Mouse (Mus musculus): ENCODE results near the gene Pcbp4. TPM values are rescaled to one million over a fixed set of nuclear protein-coding genes. Genes with fewer than 3 reads are reported as not detected.

Pcbp4 gene
- polyA plus RNA-seq, 1 experiment from 2014 or later, result 117 TPM

DNA sequence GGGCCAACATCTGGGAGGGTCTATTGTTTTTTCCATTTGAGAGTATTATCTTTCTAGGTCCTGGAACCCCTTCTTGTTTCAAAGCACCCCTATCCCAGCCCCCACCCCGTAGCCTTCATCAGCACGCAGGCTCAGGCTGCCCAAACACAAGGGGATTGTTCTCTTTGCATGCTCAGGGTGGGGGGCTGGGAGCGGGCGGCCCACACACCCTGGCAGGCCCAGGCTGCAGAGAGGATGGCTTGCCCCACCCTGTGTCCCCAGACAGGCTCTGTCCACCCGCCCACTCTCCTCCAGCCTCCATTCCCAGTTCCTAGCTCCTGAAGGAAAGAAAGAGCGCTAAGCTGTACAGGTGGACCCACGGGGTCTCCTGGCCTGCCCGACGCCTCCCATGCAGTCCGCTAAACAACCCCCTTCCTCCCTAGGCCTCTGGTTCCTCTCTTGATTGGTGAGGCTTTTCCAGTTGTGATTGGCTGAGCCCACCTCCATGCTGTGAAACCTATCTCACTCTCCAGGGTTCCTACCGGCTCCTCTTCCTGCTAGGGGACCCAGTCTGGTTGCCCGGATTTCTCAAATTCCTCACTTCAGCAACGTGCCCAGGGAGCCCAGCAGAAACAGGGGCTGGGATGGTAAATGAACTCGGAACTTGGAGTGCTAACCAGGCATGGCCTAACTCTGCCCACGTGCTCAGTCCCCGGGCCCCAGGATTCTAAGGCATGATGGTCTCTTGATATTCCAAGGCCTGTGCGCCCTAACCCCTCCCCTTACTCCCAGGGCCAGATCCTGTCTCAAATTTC is 2.0 kb downstream of the Pcbp4 start:
- no peak; the same call in 1 of the 2 replicates for ATAC-seq (ENCODE audit: insufficient number of reproducible peaks, low FRiP score, low TSS enrichment, low read depth)
- Histone ChIP-seq H3K4me1 (peaks cover 77% of the 10 kb centered on the region), H3K9ac (peak overlapping the region; percentile 60), H3K27ac (replicated peaks) (peak overlapping the region; percentile 90), H3K4me2 (replicated peaks) (peak overlapping the region; percentile 89), H3K36me3 (no peaks in the 10 kb centered on the region), H3K27me3 (no peaks in the 10 kb centered on the region), H3K4me3 (replicated peaks) (peak overlapping the region; percentile 70), H3K9me3 (replicated peaks) (no peaks in the 10 kb centered on the region)
- WGBS, result 3% methylated on average over 17 of the region's 17 CpGs

DNA sequence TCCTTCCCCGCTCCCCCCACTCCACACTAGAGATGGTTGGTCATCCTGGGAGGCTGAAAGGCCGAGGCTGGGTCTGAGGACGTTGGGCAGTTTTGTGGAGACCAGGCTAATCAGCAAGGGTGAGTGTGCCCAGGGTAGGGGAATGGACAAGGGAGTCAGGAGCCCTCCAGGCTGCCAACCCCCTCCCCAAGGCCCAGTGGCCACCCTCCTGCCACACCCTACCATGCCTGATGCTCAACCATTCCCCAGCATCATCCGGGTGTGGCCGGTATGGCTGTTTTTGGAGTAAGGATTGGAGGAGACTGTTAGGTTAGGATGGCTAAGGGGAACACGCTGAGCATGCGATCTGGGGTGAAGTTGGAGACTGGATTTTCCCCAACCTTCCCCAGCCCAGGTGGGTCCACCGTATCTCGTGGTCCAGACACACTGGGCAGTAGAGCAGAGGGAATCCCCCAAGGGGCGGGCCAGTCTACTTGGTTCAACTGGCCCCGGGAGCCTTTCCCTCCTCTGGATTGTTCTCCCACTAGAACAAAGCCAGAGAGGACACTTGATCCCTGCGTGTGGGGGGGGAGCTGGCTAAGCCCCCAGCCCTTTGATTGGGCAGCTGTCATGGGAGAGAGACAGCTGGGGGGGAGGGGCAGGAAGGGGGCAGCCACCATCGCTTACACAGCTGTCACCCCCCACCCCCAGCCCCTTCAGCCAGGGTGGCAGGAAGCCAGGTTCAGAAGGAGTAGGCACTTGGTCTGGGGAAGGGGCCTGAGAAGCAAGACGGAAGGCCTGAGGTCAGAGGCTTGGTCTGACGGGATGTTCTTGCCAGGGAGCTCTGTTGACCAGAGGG is 3.5 kb downstream of the Pcbp4 start:
- Histone ChIP-seq H3K4me2 (replicated peaks) (peak overlapping the region; percentile 89), H3K4me3 (replicated peaks) (peak overlapping the region; percentile 70), H3K27ac (replicated peaks) (peak overlapping the region; percentile 90), H3K9ac (no peak overlapping the region), H3K36me3 (peaks cover 7% of the 10 kb centered on the region), H3K27me3 (no peaks in the 10 kb centered on the region), H3K4me1 (peaks cover 62% of the 10 kb centered on the region), H3K9me3 (replicated peaks) (no peaks in the 10 kb centered on the region)
- 31% methylated on average over 15 of the region's 15 CpGs for WGBS
- ATAC-seq (ENCODE audit: insufficient number of reproducible peaks, low FRiP score, low TSS enrichment, low read depth), result peak; percentile 5; the same call in 1 of the 2 replicates

GRCm38 (mm10) chr9:106457163-106457559 is 4.1 kb downstream of the Pcbp4 start:
- Histone ChIP-seq H3K27ac (replicated peaks) (peak overlapping the region; percentile 90), H3K4me1 (peaks cover 56% of the 10 kb centered on the region), H3K4me3 (replicated peaks) (peak overlapping the region; percentile 70; the same call in 1 of the 2 replicates), H3K27me3 (no peaks in the 10 kb centered on the region), H3K9me3 (replicated peaks) (no peaks in the 10 kb centered on the region), H3K36me3 (peaks cover 13% of the 10 kb centered on the region), H3K9ac (0 out of 2 replicates have a peak overlapping the region, but pooled peaks have one; percentile 6), H3K4me2 (replicated peaks) (peak overlapping the region; percentile 89; the same call in 1 of the 2 replicates)
- ATAC-seq (ENCODE audit: insufficient number of reproducible peaks, low FRiP score, low TSS enrichment, low read depth), result no peak
- WGBS, result 53% methylated on average over 9 of the region's 9 CpGs

DNA sequence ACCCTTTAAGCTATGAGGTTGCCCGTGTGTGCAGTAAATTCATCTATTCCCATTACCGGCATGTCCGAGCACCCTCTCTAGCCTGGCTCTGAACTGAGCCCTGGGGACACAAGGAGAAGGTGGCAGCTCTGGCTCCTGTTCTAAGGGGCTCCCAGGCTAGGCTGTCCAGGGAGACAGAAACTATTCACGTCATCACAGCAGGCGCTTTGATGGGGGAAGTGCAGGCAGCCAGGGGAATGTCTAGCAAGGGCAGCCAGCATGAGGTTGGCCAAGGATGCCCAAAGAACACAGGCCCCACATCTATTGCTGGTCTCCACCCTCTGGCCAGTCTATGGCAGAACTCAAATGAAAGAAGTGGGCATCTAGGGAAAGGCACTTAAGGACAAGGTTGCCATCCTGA is 4.8 kb downstream of the Pcbp4 start:
- no peak for ATAC-seq (ENCODE audit: insufficient number of reproducible peaks, low FRiP score, low TSS enrichment, low read depth)
- peaks cover 49% of the 10 kb centered on the region for H3K4me1 ChIP-seq
- H3K9me3 ChIP-seq (replicated peaks), result no peaks in the 10 kb centered on the region
- no peak overlapping the region for H3K4me3 ChIP-seq (replicated peaks)
- no peak overlapping the region for H3K9ac ChIP-seq
- no peak overlapping the region for H3K27ac ChIP-seq (replicated peaks)
- no peak overlapping the region for H3K4me2 ChIP-seq (replicated peaks)
- WGBS, result 67% methylated on average over 5 of the region's 5 CpGs
- H3K36me3 ChIP-seq, result peaks cover 18% of the 10 kb centered on the region
- no peaks in the 10 kb centered on the region for H3K27me3 ChIP-seq

GRCm38 (mm10) chr9:106459946-106460345 is 6.9 kb downstream of the Pcbp4 start:
- H3K4me2 ChIP-seq (replicated peaks), result no peak overlapping the region
- H3K27ac ChIP-seq (replicated peaks), result no peak overlapping the region
- WGBS, result 77% methylated on average over 15 of the region's 15 CpGs
- H3K9ac ChIP-seq, result no peak overlapping the region
- peaks cover 5% of the 10 kb centered on the region; the same call in 1 of the 2 replicates for H3K27me3 ChIP-seq
- no peaks in the 10 kb centered on the region for H3K9me3 ChIP-seq (replicated peaks)
- H3K4me3 ChIP-seq (replicated peaks), result no peak overlapping the region
- no peak for ATAC-seq (ENCODE audit: insufficient number of reproducible peaks, low FRiP score, low TSS enrichment, low read depth)
- H3K4me1 ChIP-seq, result peaks cover 42% of the 10 kb centered on the region
- H3K36me3 ChIP-seq, result peaks cover 27% of the 10 kb centered on the region

- peaks cover 42% of the 10 kb centered on the region for H3K4me1 ChIP-seq
- no peak overlapping the region for H3K4me3 ChIP-seq (replicated peaks)
- peaks cover 27% of the 10 kb centered on the region for H3K36me3 ChIP-seq
- no peak for ATAC-seq (ENCODE audit: insufficient number of reproducible peaks, low FRiP score, low TSS enrichment, low read depth)
- H3K9me3 ChIP-seq (replicated peaks), result no peaks in the 10 kb centered on the region
- no peak overlapping the region for H3K9ac ChIP-seq
- H3K27me3 ChIP-seq, result peaks cover 5% of the 10 kb centered on the region; the same call in 1 of the 2 replicates
- no peak overlapping the region for H3K27ac ChIP-seq (replicated peaks)
- H3K4me2 ChIP-seq (replicated peaks), result no peak overlapping the region
- 66% methylated on average over 18 of the region's 18 CpGs for WGBS
Measured at GRCm38 (mm10) chr9:106460401-106461025, 7.4 kb downstream of the Pcbp4 start.

DNA sequence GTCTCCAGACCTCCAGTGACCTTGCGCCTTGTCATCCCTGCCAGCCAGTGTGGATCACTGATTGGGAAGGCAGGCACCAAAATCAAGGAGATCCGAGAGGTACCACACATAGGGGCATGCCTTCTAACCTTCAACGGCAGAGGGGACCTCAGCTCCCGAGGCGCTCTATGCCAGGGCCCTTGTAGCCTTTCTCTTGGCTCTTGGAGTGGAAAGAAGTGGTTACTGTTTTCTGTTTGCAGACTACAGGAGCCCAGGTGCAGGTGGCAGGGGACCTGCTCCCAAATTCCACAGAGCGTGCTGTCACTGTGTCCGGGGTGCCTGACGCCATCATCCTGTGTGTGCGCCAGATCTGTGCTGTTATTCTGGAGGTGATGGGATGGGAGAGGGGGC is 7.9 kb downstream of the Pcbp4 start:
- Histone ChIP-seq H3K27ac (replicated peaks) (no peak overlapping the region), H3K36me3 (peaks cover 27% of the 10 kb centered on the region), H3K4me1 (peaks cover 42% of the 10 kb centered on the region), H3K9ac (no peak overlapping the region), H3K9me3 (replicated peaks) (no peaks in the 10 kb centered on the region), H3K4me2 (replicated peaks) (no peak overlapping the region), H3K27me3 (peaks cover 5% of the 10 kb centered on the region; the same call in 1 of the 2 replicates), H3K4me3 (replicated peaks) (no peak overlapping the region)
- WGBS, result 85% methylated on average over 9 of the region's 9 CpGs
- ATAC-seq (ENCODE audit: insufficient number of reproducible peaks, low FRiP score, low TSS enrichment, low read depth), result no peak

DNA sequence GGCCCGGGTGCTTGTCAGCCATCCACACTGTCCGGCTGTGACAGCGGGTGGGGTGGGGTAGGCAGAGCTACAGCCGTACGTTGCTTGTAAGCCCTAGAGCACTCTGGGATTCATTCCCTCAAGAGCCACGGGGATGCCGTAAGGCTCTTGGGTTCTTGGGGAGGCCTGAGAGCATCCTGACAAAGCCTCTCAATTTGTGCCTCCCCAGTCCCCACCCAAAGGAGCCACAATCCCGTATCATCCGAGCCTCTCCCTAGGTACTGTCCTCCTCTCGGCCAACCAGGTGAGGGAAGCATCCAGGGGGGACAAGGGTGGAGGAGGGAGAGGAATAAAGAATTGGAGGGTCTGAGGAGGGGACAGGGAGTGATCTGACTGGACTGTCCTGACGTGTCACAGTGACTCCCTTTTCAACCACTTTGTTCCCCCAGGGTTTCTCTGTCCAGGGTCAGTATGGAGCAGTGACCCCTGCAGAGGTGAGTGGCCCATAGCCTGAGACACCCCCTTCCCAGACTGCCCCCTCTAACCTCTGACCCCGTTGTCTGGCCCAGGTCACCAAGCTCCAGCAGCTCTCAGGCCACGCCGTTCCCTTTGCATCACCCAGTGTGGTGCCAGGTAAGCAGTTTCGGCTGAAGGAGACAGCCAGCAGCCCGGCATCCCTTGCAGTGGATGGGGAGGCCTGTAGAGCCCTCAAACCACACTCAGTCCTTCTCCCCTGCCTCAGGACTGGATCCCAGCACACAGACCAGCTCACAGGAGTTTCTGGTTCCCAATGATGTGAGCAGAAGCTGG is 8.7 kb downstream of the Pcbp4 start:
- peaks cover 5% of the 10 kb centered on the region; the same call in 1 of the 2 replicates for H3K27me3 ChIP-seq
- H3K9me3 ChIP-seq (replicated peaks), result no peaks in the 10 kb centered on the region
- H3K4me3 ChIP-seq (replicated peaks), result no peak overlapping the region
- no peak for ATAC-seq (ENCODE audit: insufficient number of reproducible peaks, low FRiP score, low TSS enrichment, low read depth)
- no peak overlapping the region for H3K27ac ChIP-seq (replicated peaks)
- peaks cover 27% of the 10 kb centered on the region for H3K36me3 ChIP-seq
- peaks cover 36% of the 10 kb centered on the region for H3K4me1 ChIP-seq
- H3K4me2 ChIP-seq (replicated peaks), result no peak overlapping the region
- WGBS, result 77% methylated on average over 16 of the region's 16 CpGs
- no peak overlapping the region for H3K9ac ChIP-seq

- 88% methylated on average over 12 of the region's 12 CpGs for WGBS
Measured at GRCm38 (mm10) chr9:106462430-106462800, 9.3 kb downstream of the Pcbp4 start.

More at GRCm38 (mm10) chr9:106462430-106462800, 9.3 kb downstream of the Pcbp4 start:
- H3K9me3 ChIP-seq (replicated peaks), result no peaks in the 10 kb centered on the region
- no peak overlapping the region for H3K27ac ChIP-seq (replicated peaks)
- no peak overlapping the region for H3K4me3 ChIP-seq (replicated peaks)
- peaks cover 5% of the 10 kb centered on the region; the same call in 1 of the 2 replicates for H3K27me3 ChIP-seq
- no peak overlapping the region for H3K4me2 ChIP-seq (replicated peaks)
- no peak overlapping the region for H3K9ac ChIP-seq
- no peak for ATAC-seq (ENCODE audit: insufficient number of reproducible peaks, low FRiP score, low TSS enrichment, low read depth)
- peaks cover 30% of the 10 kb centered on the region for H3K4me1 ChIP-seq
- H3K36me3 ChIP-seq, result peaks cover 27% of the 10 kb centered on the region
